Mouse (Mus musculus) forebrain, embryonic 16.5 days (tissue): ENCODE results near the gene Nmur2. TPM values are rescaled to one million over a fixed set of nuclear protein-coding genes. Genes with fewer than 3 reads are reported as not detected.

ENCODE experiments used
- ATAC-seq: fragments of 200-750 bp; cut with Nextera tagmentation; 2 replicates; pipeline ENCODE4 v1.8.0; 2017; ENCODE audit warnings: mild to moderate bottlenecking, moderate library complexity
- H3K27ac ChIP-seq: fragments of 300-500 bp; sonication (generic); 2 replicates; pipeline ENCODE4 v1.5.1; 2014; ENCODE audit warnings: low read length, control low read depth
- H3K27me3 ChIP-seq: fragments of 300-500 bp; sonication (generic); replicated peaks from 2 replicates; pipeline ENCODE4 v1.6.1; 2014; ENCODE audit warnings: low read length; ENCODE audit not compliant: control insufficient read depth, insufficient read depth
- H3K36me3 ChIP-seq: fragments of 300-500 bp; sonication (generic); 2 replicates; pipeline ENCODE4 v1.6.1; 2014; ENCODE audit not compliant: control insufficient read depth, insufficient read depth
- H3K4me1 ChIP-seq: fragments of 300-500 bp; sonication (generic); replicated peaks from 2 replicates; pipeline ENCODE4 v1.6.1; 2014; ENCODE audit warnings: low read length; ENCODE audit not compliant: control insufficient read depth, insufficient read depth
- H3K4me2 ChIP-seq: fragments of 300-500 bp; sonication (generic); 2 replicates; pipeline ENCODE4 v1.6.1; 2014; ENCODE audit warnings: mild to moderate bottlenecking, low read length, control low read depth
- H3K4me3 ChIP-seq: fragments of 300-500 bp; sonication (generic); replicated peaks from 2 replicates; pipeline ENCODE4 v1.5.1; 2014; ENCODE audit warnings: mild to moderate bottlenecking, low read length, control low read depth
- H3K9ac ChIP-seq: fragments of 300-500 bp; sonication (generic); replicated peaks from 2 replicates; pipeline ENCODE4 v1.6.1; 2014; ENCODE audit warnings: low read depth, low read length, control low read depth
- H3K9me3 ChIP-seq: fragments of 300-500 bp; sonication (generic); 2 replicates; pipeline ENCODE4 v1.6.1; 2016; ENCODE audit warnings: low read length; ENCODE audit not compliant: control insufficient read depth
- WGBS: fragments of 180-500 bp; shearing (Covaris S2); extraction: QIAGEN DNeasy Blood & Tissue Kit; methylation state at CpG from one replicate; pipeline ENCODE4 v1.1.7; 2014; 5-methylcytosine and 5-hydroxymethylcytosine counted together
- polyA plus RNA-seq: library from polyadenylated mRNA; unstranded; fragments of >200 nt; fragmentation: Nextera tagmentation; extraction: Ambion mirVana; gene quantifications from 2 replicates; pipeline ENCODE4 v1.2.1, GENCODE M21; 2015

The Nmur2 gene
- polyA plus RNA-seq, 1 experiment from 2014 or later, result 0.16 TPM

DNA sequence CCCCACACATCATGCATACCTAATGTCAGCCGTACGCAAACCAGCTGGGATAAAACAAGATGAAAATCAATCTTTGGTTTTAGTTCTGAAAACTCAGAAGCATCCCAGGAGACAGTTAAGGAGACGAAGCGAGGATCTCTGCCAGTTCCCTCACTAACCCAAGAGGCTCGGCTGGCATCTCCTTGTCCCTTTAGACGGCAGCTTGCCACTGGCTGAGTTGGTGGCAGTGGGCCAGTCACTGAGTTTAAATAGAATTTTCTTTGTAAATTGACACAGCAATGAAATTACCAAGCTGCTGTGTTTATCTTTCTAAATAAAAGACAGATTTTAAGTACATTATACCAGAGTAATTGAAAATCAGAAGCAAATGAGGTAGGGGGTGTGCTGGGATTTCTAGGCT, 62.7 kb downstream of the Nmur2 start:
- Histone ChIP-seq H3K27me3 (no peaks in the 10 kb centered on the region), H3K9me3 (no peaks in the 10 kb centered on the region), H3K36me3 (no peaks in the 10 kb centered on the region), H3K4me1 (no peaks in the 10 kb centered on the region), H3K27ac (no peak overlapping the region), H3K9ac (no peak overlapping the region), H3K4me2 (no peak overlapping the region), H3K4me3 (no peak overlapping the region)
- WGBS, result 49% methylated on average over 6 of the region's 6 CpGs
- no peak for ATAC-seq
